Mouse (Mus musculus): ENCODE results near the gene Nsun4. TPM values are rescaled to one million over a fixed set of nuclear protein-coding genes. Genes with fewer than 3 reads are reported as not detected.

Gene Nsun4
- total RNA-seq, 2 experiments from 2014 or later: 12.5 TPM

DNA sequence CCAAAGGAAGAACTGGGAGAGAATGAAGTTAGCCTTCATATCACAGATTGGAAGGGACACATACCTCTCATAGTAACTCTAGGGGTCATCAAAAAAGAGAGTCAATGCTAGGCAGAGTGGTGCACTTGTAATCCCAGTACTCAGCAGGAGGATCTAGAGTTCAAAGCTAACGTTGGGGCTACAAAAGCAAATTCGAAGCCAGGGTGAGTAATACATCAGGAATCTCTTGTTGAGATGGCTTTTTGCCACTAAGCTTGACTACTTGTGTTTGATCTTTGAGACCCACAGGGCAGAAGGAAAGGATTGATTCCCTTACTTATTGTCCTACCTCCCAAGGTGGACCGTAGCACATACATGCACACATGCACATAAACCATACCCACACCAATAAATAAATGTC, 4.5 kb downstream of the Nsun4 start:
- no peak for ATAC-seq (replicated peaks; ENCODE audit: low FRiP score, low TSS enrichment, poor library complexity, severe bottlenecking)

DNA sequence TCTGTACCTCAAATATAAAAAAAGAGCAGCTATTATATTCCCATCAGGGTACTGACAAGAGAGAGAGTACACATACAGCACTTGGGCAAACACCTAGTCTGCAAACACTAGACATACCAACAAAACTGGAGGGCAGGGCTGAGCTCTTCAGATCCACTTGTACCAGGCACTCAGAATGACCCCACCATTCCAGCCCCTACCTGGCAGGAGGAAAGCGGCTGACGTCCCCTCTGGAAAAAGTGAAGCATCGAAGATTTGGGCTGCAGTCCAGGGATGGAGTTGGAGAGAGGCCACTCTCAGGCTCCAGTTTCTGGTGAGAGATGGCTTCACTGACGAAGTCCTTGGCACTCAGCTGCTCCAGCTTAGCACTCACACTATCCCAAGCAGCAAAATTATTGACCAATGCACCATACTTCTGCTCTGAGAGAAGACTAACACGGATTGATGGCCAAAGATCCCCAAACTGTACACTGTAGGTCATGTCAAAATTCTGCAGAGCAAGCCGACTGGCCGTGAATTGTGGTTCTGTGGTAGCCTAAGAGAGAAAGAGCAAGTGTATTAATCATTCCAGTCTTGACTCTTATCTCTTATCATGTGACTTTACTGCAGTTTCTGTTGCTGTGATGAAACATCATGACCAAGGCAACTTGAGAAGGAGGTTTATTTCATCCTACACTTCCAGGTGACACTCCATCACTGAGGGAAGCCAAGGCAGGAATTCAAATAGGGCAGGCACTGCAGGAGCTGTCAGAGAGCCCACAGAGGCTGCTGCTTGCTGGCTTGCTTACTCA, 5.4 kb downstream of the Nsun4 start:
- no peak for ATAC-seq (replicated peaks; ENCODE audit: low FRiP score, low TSS enrichment, poor library complexity, severe bottlenecking)

DNA sequence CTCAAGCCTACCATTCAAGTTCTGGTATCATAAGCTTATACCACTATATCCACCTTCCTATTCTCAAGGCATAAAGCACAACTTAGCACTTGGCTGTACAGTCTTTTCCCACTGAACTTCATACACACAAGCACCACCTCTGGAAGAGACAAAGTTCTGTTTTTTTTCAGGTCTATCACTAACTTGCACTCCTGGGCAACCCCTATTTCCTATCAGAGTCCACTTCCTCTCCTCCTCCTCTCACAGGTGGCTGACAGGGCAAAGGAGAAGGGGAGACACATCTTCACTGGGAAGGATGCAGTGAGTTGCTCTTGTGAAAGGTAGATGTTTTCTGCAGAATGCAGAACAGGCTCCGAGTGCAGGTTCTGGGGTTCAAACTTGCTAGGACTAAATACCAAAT, 6.0 kb downstream of the Nsun4 start:
- no peak for ATAC-seq (replicated peaks; ENCODE audit: low FRiP score, low TSS enrichment, poor library complexity, severe bottlenecking)

DNA sequence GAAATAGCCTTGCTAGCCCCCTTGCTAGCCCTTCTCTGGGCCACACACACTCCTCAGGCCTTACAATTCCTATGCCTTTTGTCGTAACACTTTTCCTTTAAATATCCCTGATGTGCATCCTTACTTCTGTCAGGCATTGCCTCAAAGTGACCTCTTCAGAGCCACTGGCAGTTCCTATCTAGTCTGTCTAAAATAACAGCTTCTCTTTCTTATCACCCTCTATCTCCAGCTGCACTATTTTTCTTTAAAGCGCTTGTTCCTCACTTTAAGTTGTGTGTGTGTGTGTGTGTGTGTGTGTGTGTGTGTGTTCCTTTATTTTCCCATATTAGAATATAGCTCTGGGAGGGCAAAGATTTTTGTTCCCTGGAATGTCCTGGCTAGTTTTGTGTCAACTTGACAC, 7.1 kb downstream of the Nsun4 start:
- no peak for ATAC-seq (replicated peaks; ENCODE audit: low FRiP score, low TSS enrichment, poor library complexity, severe bottlenecking)

DNA sequence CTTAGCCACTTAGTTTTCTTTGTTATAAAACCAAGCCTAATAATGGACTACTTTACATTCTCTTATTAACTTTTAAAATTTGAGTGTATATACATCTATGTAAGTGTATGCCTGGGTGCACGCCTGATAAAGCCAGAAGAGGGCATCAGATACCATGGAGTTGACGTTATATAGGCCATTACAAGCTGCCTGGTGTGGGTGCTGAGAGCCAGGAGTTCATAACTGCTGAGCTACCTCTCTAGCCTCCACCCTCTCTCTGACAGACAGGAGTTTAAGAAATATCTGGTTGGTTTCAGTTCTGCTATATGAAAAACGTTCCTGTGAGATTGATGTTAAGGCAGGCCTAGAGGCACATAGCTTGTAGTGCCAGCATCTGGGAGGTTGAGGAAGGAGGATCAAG, 11.5 kb downstream of the Nsun4 start:
- no peak; the same call in 1 of the 2 replicates for ATAC-seq (replicated peaks; ENCODE audit: low FRiP score, low TSS enrichment, poor library complexity, severe bottlenecking)

DNA sequence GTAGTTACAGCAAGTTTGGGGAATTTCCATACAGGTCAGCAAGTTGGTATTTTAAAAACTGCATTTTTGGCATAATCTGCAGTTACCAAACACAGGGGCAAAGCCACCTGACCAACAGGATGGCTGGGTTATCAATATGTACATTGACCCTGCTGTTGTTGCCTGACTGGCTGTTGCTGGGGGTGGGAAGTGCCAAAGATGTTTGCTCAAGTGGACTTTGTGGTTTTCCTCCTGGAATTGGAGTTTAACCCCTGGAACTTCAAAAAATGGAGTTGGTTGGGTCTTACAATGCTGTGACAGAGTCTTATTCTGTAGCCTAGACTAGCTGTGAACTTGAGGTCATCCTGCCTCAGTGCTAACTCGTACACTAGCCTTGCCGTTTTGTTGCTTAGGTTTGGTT, 13.2 kb downstream of the Nsun4 start:
- no peak for ATAC-seq (replicated peaks; ENCODE audit: low FRiP score, low TSS enrichment, poor library complexity, severe bottlenecking)

DNA sequence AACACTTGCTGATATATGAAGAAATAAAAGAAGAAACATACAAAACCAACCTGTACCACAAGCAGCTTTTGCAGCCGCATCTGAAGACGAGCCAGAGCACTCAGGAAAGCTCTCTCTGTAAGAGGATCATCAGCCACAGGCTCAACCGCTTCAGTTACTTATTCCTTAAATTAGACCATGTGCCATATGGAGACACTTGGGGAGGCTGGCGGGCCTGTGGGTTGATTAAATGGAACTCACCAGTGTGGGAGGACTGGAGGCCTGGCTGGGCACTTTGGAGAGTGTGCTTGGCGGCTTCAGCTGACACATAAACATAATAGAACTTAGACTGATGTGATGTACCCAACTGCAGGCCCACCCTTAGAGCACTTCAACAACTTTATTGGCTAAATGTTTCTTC, 20.3 kb downstream of the Nsun4 start:
- ATAC-seq (replicated peaks; ENCODE audit: low FRiP score, low TSS enrichment, poor library complexity, severe bottlenecking): no peak

DNA sequence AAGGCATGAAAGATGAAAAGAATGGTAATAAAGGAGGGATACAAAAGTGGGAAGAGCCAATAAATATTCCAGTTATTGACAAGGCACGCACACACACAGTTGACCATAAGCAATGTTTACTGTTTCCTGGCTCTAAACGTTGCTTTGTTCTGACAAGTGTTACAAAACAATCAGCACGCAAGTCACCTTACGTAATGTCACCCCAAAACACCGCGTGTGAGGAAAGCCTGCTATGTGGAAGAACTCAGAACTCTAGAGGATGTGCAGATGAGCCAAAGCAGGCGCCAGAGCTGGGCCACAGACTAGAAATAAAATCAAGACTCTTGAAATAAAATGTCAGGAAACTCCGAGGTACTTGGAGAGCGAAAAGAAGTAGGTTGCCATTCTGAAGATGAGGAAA, 20.8 kb downstream of the Nsun4 start:
- no peak for ATAC-seq (replicated peaks; ENCODE audit: low FRiP score, low TSS enrichment, poor library complexity, severe bottlenecking)

DNA sequence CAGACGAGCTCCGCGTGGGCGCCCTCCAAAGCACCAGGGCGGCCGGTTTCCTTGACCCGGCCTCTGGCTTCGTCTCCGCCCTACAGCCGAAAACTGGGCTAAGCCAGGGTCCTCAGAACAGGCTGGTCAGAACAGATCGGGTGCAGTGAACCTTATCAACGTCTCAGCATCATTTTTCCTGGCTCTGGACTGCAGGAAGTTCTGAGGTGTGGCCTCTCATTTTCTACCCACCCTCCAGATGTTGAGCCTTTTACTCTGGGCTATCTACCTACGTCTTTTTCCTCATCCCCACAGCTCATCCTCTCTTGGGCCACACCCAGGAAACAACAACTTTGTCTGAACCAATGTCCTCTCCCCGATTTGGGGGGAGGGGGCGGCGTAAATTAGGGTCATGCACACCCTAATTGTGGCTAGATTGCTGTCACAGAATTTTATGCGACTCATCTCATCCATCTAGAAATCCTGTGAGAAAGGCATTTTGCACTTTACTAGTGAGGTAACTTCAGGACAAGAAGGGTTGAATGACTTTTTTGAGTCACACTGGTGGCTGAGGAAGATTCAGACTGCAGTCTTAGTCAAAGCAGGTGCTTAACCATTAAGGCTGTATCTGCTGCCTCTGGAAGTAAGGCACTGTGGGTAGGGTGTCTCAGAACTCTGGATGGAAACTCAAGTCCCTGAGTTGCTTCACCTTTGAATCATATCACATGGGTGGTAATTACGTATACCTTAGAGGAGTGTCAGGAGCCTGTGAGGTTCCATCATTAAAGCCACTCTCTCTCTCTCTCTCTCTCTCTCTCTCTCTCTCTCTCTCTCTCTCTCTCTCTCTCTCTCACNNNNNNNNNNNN, 35.6 kb downstream of the Nsun4 start, which contains the start of gene Faah:
Gene Faah (minus strand): TSS at position 25 of the 845 bp plus-strand sequence.
- peak; percentile 26; the same call in 1 of the 2 replicates for ATAC-seq (replicated peaks; ENCODE audit: low FRiP score, low TSS enrichment, poor library complexity, severe bottlenecking)

DNA sequence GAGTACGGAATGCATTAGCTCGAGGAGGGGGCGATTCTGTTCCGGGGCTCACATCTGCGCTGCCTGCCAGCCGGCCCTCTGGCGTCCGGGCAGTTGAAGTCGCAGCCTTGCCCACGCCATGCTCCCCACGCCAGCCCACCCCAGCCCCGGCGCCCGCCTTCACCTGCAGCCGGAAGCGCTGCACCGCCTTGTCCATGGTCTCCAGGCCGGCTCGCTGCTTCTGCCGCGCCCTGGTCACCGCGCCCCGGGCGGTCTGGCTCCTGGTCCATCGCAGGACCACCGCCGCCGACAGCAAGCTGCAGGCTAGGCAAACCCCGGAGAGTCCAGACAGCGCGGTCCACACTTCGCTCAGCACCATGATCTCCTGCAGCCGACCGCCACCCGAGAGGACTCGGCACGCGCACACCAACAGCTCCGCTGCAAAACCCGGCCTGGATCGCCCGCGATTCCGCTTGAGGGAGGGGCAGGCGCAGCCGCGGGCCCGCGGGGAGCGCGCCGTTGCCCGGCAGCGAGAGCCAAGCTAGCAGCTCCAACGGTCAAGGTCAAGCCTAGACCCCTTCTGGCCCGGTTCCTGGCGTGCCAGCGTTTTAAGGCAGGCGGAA, 36.3 kb downstream of the Nsun4 start:
- peak; percentile 84 for ATAC-seq (replicated peaks; ENCODE audit: low FRiP score, low TSS enrichment, poor library complexity, severe bottlenecking)

DNA sequence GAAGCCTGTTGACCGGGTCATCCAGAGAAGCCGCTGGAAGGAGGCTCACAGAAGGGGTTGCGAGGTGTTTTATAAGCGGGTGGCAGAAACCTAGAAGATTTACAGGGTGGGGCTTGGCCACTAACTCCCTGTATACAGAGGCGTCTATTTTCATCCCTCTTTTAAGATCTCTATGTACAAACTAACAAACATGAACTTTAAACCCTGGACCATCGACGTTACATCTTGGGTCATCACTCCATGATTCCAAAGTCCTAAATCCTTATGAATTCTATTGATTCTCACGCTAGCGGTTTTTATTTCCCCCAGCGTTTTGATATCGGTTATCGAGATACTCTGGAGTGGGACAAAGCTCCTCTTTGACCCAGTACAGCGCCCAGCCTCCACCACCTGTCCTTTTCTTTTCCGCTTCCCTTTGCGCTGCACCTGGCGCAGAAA, 36.8 kb downstream of the Nsun4 start:
- no peak for ATAC-seq (replicated peaks; ENCODE audit: low FRiP score, low TSS enrichment, poor library complexity, severe bottlenecking)

DNA sequence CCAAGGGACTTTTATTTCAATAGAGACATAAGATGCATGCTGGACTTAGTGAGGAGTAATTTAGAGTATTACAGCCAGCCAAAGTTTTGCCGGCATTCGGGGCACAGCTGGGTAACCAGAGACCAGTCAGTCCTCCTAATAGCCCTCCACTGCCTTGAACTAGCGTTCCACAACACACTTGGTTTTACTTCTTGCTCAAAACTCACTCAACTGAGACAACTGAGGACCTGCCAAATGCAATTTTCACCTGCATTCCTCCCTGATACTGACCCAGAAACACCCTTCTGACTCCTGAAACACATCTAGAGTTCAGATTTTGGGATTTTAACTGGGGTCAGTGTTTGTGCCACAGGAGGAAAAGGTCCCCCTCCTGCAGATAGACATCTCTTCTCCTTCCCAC, 37.3 kb downstream of the Nsun4 start:
- ATAC-seq (replicated peaks; ENCODE audit: low FRiP score, low TSS enrichment, poor library complexity, severe bottlenecking): no peak

DNA sequence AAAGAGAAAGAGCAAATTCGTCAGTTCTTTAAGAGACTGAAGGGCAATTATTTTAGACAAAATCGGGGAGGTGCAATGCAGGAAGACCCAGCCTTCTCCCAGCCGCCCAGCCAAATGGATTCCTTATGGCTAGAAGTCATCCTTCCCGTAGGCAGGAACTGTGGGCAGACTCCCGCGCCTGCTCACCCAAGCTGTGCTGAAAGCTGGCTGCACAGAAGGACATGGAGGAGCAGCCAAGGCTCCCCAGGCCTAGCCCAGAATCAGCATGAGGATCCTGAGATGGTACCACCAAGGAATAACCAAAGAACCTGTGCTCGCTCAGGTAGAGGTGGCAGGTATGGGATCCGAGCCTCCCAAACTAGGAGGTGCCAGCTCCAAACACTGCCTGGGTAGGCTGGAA, 37.7 kb downstream of the Nsun4 start:
- ATAC-seq (replicated peaks; ENCODE audit: low FRiP score, low TSS enrichment, poor library complexity, severe bottlenecking): no peak

DNA sequence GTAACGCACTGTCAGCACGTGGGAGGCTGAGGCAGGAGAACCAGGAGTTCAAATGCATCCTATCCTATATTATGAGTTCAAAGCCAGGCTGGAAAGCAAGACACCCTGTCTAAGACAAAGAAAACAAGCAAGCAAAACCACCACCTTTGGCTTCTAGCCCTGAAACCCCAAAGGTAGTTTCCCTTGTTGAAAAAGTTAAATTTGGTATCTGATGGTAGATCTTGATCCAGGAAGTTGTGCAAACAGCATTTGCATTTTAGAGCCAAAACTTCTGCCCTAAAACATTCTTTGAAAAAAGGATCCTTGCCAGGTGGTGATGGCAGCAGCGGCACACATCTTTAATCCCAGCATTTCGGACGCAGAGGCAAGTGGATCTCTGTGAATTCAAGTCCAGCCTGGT, 38.2 kb downstream of the Nsun4 start:
- ATAC-seq (replicated peaks; ENCODE audit: low FRiP score, low TSS enrichment, poor library complexity, severe bottlenecking): no peak

DNA sequence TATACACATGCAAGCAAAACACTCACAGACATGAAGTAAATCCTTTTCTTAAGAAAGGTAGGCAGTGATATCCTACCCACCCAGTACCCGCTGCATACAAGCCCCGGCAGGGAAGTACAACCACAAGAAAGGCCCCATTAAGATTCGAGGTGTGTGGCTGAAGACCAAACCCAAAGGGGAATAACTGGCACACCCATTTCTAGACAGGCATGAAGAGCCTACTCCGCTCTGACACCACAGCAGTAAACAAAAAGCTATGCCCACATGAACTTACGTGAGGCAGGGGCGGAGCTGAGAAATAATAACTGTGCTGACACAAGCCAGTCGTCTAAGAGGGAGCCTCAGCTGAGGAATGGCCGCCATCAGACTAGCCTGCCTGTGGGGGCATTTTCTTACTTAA, 43.5 kb downstream of the Nsun4 start:
- no peak for ATAC-seq (replicated peaks; ENCODE audit: low FRiP score, low TSS enrichment, poor library complexity, severe bottlenecking)

DNA sequence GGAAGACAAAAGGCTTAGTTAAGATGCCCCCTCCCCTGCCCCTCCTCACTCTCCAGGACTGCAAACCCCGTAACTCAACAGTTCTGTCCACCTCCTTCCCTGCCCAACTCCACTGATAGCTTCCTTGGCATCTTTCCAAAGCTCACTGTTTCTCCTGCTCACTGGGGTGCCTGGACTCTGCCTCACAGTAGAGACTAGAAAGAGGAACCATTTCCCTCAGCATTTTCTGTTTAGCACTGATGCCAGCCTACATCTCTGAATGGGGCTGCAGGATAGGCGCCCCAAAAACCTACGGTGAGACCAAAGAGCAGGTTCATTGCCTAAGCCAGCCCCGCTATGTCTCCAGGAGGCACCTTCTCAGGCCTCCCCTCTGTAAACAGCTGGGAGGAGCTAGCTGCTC, 52.5 kb downstream of the Nsun4 start:
- ATAC-seq (replicated peaks; ENCODE audit: low FRiP score, low TSS enrichment, poor library complexity, severe bottlenecking): no peak

DNA sequence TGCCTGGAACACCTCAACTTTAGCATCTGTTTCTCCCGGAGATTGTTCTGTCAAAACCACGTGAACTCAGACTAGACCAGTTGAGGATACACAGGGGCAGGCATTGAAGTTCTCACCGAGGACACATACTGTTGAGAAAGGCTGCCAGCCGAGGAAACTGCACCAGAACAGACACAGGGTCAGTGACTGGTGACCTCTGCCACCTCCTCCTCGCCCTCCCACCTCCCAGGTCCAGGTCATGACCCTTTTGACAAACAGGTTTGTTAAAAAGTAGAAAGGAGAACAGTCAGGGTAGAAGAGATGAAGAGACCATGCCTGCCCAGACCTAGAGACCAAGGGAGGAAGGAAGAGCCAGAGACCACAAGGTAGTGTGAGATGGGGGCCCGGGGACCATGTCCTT, 53.0 kb downstream of the Nsun4 start:
- ATAC-seq (replicated peaks; ENCODE audit: low FRiP score, low TSS enrichment, poor library complexity, severe bottlenecking): no peak

DNA sequence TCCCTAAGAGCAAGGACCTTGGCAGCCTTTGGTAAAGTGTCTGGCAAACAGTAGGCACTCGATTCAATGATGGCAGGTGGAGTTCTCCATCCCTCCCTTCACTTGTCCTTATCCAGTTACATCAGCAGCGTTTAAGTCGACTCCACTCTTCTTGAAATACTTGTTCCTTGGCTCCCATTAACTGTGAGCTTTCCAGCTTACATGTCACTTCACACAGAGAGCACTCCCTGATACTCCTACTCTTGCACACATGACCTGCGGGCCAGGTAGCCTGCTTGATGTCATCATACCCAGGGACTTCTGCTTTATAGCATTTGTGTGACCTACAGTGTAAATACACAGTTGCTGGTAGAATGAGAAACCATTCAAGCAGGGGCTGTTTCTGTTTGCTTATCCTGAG, 56.9 kb downstream of the Nsun4 start:
- no peak for ATAC-seq (replicated peaks; ENCODE audit: low FRiP score, low TSS enrichment, poor library complexity, severe bottlenecking)

DNA sequence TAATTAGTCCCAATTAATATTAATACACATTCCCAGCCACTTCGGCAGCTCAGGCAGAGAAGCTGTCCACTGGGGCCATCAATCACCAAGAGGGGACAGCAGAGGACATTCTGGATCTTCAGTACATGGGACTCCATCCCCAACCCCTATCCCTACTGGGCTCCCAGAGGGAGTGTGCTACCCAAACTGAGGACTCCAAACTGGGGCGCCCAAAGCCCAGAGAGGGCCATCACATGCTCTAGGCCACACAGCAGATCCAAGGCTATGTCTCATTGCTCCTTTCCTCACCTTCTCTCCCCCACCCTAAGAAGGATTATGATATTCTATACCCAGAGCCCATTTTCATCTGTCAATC, 58.3 kb downstream of the Nsun4 start:
- no peak for ATAC-seq (replicated peaks; ENCODE audit: low FRiP score, low TSS enrichment, poor library complexity, severe bottlenecking)

DNA sequence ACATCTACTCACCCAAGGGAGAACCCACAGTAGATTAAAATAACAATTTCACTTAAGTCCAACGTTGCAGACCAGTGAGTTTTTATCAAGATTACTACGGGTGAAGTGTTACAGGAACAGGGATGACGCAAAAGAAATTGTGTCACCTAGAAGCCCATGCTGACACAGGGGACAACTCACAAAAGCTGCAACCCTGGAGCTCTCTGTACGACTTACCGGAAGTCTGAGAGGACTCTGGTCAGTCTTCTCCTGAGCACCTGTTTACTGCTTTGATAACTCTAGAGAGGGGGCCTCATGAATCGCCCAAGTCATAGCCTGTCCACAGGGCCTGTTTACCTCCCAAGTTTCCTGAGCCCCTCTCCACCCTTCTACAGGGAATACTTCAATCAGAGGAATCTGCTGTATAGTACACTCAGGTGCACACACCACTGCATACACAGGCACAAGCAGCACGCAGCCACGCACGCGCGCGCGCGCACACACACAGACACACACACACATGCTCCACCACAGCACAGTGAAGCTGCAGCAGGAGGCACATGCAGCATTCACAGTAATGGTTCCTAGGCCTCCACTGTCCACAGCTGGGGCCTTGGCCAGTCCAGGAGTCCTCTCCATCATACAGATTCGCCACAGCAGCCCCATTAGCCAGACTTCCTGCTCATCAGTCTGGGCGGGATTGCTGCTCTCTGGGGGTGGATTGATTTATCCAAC, 58.9 kb downstream of the Nsun4 start:
- ATAC-seq (replicated peaks; ENCODE audit: low FRiP score, low TSS enrichment, poor library complexity, severe bottlenecking): no peak
